Mouse (Mus musculus): ENCODE results near the gene Triobp.
"Not testable (repeated sequence)": the region's sequence is repeated elsewhere in the genome, so short reads cannot be mapped to it uniquely, and the experiment has no call there.

Triobp gene

GRCm38 (mm10) chr15:79001559-79001958 is 54.0 kb downstream of the Triobp start:
- no peak for DNase-seq (ENCODE audit: low spot score in 2 of 2)

GRCm38 (mm10) chr15:79002036-79002435 is 54.5 kb downstream of the Triobp start:
- DNase-seq (ENCODE audit: low spot score in 2 of 2) = no peak

- DNase-seq (ENCODE audit: low spot score in 2 of 2) = no peak
Measured at GRCm38 (mm10) chr15:79003079-79003478, 55.6 kb downstream of the Triobp start.

GRCm38 (mm10) chr15:79005581-79005980 is 58.1 kb downstream of the Triobp start:
- no peak for DNase-seq (ENCODE audit: low spot score in 2 of 2)

GRCm38 (mm10) chr15:79006638-79007037 is 59.1 kb downstream of the Triobp start:
- no peak for DNase-seq (ENCODE audit: low spot score in 2 of 2)

GRCm38 (mm10) chr15:79007059-79007458 is 59.5 kb downstream of the Triobp start:
- no peak for DNase-seq (ENCODE audit: low spot score in 2 of 2)

- DNase-seq (ENCODE audit: low spot score in 2 of 2) = not testable (repeated sequence)
Measured at GRCm38 (mm10) chr15:79007836-79008235, 60.3 kb downstream of the Triobp start.

- no peak for DNase-seq (ENCODE audit: low spot score in 2 of 2)
Measured at GRCm38 (mm10) chr15:79009734-79010133, 62.2 kb downstream of the Triobp start.

- DNase-seq (ENCODE audit: low spot score in 2 of 2) = no peak
Measured at GRCm38 (mm10) chr15:79011550-79011949, 64.0 kb downstream of the Triobp start.

- no peak for DNase-seq (ENCODE audit: low spot score in 2 of 2)
Measured at GRCm38 (mm10) chr15:79013382-79013781, 65.9 kb downstream of the Triobp start.

GRCm38 (mm10) chr15:79018191-79018590 is 70.7 kb downstream of the Triobp start:
- no peak for DNase-seq (ENCODE audit: low spot score in 2 of 2)

- DNase-seq (ENCODE audit: low spot score in 2 of 2) = no peak
Measured at GRCm38 (mm10) chr15:79018886-79019285, 71.4 kb downstream of the Triobp start.

- no peak for DNase-seq (ENCODE audit: low spot score in 2 of 2)
Measured at GRCm38 (mm10) chr15:79022671-79023230, 75.2 kb downstream of the Triobp start.

- DNase-seq (ENCODE audit: low spot score in 2 of 2) = no peak
Measured at GRCm38 (mm10) chr15:79023366-79023765, 75.8 kb downstream of the Triobp start.

GRCm38 (mm10) chr15:79025687-79026308 is 78.3 kb downstream of the Triobp start:
- DNase-seq (ENCODE audit: low spot score in 2 of 2) = no peak

GRCm38 (mm10) chr15:79026511-79027290 is 79.2 kb downstream of the Triobp start:
- DNase-seq (ENCODE audit: low spot score in 2 of 2) = no peak

- no peak for DNase-seq (ENCODE audit: low spot score in 2 of 2)
Measured at GRCm38 (mm10) chr15:79027291-79028205, 80.0 kb downstream of the Triobp start.

- peak; percentile 81 to 92 for DNase-seq (ENCODE audit: low spot score in 2 of 2)
Measured at GRCm38 (mm10) chr15:79028237-79028738, 80.8 kb downstream of the Triobp start, which contains the start of gene H1f0. H1f0 (plus strand) TSS chr15:79028450.

- DNase-seq (ENCODE audit: low spot score in 2 of 2) = no peak
Measured at GRCm38 (mm10) chr15:79028823-79029484, 81.4 kb downstream of the Triobp start.

GRCm38 (mm10) chr15:79029519-79030241 is 82.2 kb downstream of the Triobp start:
- no peak for DNase-seq (ENCODE audit: low spot score in 2 of 2)

All from spleen, postnatal 4 days (tissue).